Mouse (Mus musculus): ENCODE data around the gene Ptprm. TPM values are rescaled to one million over a fixed set of nuclear protein-coding genes. Genes with fewer than 3 reads are reported as not detected.

The Ptprm gene
- polyA plus RNA-seq, 1 experiment from 2014 or later = 5.4 TPM

DNA sequence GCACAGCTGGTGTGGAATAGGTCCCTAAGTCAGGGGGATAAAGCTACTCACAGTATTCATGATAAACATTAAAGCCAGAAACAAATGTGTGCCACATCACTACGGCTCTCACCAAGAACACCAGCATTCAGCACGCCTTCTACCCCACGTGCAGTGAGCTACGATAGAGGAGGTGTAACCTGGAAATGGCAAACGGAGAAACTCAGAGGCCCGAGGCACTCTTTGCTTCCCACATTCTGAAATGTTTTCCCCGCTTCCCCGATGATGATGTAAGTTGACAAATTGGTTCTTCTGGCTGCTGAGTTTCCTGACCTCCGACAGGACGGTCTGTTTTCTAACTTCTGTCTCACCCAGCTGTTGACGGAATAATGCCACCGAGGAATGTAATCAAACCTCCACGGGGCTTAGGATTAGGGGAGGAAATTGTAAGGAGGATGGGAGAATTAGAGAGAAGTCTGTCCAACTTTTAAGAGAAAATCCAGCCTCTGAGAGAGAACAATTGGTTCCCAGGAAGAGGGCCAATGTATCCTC is 72.6 kb downstream of the Ptprm start:
- no peak overlapping the region for H3K4me3 ChIP-seq (ENCODE audit: low read depth, low read length)
- no peak for TF ChIP-seq CTCF (IDR thresholded peaks at IDR 0.05; ENCODE audit: low read depth)
- no peaks in the 10 kb centered on the region for H3K27me3 ChIP-seq (replicated peaks; ENCODE audit: control insufficient read depth, insufficient read depth, low read length)
- no peak overlapping the region for H3K9ac ChIP-seq (ENCODE audit: low read depth, low read length)
- no peaks in the 10 kb centered on the region for H3K36me3 ChIP-seq (ENCODE audit: control insufficient read depth, insufficient read depth)
- no peak overlapping the region for H3K27ac ChIP-seq (ENCODE audit: low read depth, low read length)
- 43% methylated on average over 13 of the region's 13 CpGs for WGBS
- no peaks in the 10 kb centered on the region for H3K9me3 ChIP-seq (ENCODE audit: control insufficient read depth)
- no peak overlapping the region for H3K4me2 ChIP-seq (replicated peaks; ENCODE audit: low read depth)
- ATAC-seq = no peak
- no peaks in the 10 kb centered on the region for H3K4me1 ChIP-seq (replicated peaks; ENCODE audit: control insufficient read depth, insufficient read depth, low read length)

DNA sequence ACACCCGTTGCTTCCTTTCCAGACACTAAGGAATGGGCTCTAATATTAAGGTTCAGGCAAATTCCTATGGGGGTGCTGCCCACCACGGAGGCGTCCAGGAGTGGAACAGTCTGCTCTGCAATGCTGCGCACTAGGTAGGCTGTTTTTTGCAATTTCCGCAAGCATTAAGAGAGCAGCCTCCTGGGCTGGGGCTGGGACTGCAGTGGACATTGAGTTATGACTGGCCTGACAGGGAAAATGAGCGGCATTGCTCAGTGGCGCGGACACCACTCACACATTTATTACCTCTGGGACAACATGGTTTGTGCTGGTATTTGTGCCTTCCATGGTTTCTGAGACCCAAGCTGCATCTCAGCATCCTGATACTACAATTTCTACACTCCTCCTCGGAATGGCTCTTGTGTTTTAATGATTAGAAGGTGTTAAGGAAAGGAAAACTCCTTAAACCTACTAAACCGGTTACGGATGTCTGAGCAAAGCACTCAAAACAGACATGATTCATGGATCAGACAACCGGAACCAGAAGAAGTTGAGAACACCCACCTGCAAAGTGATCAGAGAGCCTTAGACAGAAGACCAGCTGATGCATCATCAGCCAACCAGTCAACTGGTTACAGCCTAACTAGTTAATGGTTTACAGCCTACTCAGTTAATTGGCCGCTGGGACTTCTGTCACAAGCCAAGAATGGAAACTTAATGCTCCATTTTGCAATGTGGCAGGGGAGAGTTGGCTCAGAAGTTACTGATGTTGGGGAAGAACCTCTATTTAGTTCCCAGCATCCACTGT is 76.9 kb downstream of the Ptprm start:
- Histone ChIP-seq H3K9ac (ENCODE audit: low read depth, low read length) (no peak overlapping the region), H3K27ac (ENCODE audit: low read depth, low read length) (no peak overlapping the region), H3K27me3 (replicated peaks; ENCODE audit: control insufficient read depth, insufficient read depth, low read length) (no peaks in the 10 kb centered on the region), H3K4me3 (ENCODE audit: low read depth, low read length) (no peak overlapping the region), H3K4me2 (replicated peaks; ENCODE audit: low read depth) (no peak overlapping the region), H3K36me3 (ENCODE audit: control insufficient read depth, insufficient read depth) (no peaks in the 10 kb centered on the region), H3K4me1 (replicated peaks; ENCODE audit: control insufficient read depth, insufficient read depth, low read length) (no peaks in the 10 kb centered on the region), H3K9me3 (ENCODE audit: control insufficient read depth) (no peaks in the 10 kb centered on the region)
- TF ChIP-seq CTCF (IDR thresholded peaks at IDR 0.05; ENCODE audit: low read depth) = no peak
- WGBS = 88% methylated on average over 13 of the region's 13 CpGs
- no peak for ATAC-seq

DNA sequence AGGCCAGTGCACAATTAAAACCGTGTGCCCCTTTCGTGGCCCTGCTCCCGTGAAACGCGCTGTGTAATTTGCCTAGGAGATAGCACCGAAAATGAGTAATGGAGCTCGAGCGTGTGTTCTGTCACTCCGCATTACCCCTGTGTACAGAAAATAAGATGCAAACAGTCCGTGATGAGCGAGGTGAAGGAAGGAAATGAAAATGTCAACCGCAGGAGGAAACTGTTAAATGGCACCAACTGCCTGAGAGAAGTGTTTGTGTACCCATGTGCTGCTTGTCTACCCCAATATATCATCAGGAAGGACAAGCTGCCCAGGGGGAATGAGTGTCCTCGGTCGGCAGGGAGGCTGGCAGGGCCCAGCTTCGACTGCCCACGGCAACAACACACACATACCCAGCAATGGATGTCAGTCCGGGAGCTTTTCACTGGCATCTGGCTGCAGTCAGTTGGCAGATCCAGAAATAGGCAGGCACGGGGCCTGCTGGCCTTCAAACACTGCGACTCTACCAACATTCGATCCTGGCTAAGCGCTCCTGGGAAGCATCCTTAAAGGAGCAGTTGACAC is 79.6 kb downstream of the Ptprm start:
- no peak overlapping the region for H3K4me3 ChIP-seq (ENCODE audit: low read depth, low read length)
- WGBS = 56% methylated on average over 21 of the region's 21 CpGs
- no peaks in the 10 kb centered on the region for H3K27me3 ChIP-seq (replicated peaks; ENCODE audit: control insufficient read depth, insufficient read depth, low read length)
- ATAC-seq = no peak
- no peak for TF ChIP-seq CTCF (IDR thresholded peaks at IDR 0.05; ENCODE audit: low read depth)
- H3K9ac ChIP-seq (ENCODE audit: low read depth, low read length) = no peak overlapping the region
- no peaks in the 10 kb centered on the region for H3K9me3 ChIP-seq (ENCODE audit: control insufficient read depth)
- no peak overlapping the region for H3K27ac ChIP-seq (ENCODE audit: low read depth, low read length)
- no peak overlapping the region for H3K4me2 ChIP-seq (replicated peaks; ENCODE audit: low read depth)
- H3K4me1 ChIP-seq (replicated peaks; ENCODE audit: control insufficient read depth, insufficient read depth, low read length) = no peaks in the 10 kb centered on the region
- no peaks in the 10 kb centered on the region for H3K36me3 ChIP-seq (ENCODE audit: control insufficient read depth, insufficient read depth)

DNA sequence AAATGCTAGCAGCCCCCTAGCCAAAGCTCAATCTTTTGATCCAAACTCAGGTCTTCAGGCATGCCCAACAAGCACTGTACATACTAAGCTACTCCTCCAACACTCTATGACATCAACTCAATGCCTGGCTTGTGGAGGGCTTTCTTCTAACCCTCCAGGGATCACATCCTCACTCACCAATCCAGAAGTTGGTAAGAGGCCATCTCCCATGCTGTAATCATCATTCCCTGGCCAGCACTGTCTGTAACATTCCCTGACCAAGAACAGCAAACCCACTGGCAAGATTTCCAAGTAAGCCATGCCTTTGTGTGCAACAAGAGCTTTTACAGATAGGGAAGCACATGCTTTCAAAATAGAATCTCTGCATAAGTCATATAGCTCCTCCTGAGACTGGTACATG is 81.3 kb downstream of the Ptprm start:
- H3K36me3 ChIP-seq (ENCODE audit: control insufficient read depth, insufficient read depth) = no peaks in the 10 kb centered on the region
- TF ChIP-seq CTCF (IDR thresholded peaks at IDR 0.05; ENCODE audit: low read depth) = no peak
- no peak overlapping the region for H3K4me3 ChIP-seq (ENCODE audit: low read depth, low read length)
- no peak overlapping the region for H3K27ac ChIP-seq (ENCODE audit: low read depth, low read length)
- no peak overlapping the region for H3K9ac ChIP-seq (ENCODE audit: low read depth, low read length)
- no peak overlapping the region for H3K4me2 ChIP-seq (replicated peaks; ENCODE audit: low read depth)
- no peaks in the 10 kb centered on the region for H3K27me3 ChIP-seq (replicated peaks; ENCODE audit: control insufficient read depth, insufficient read depth, low read length)
- H3K9me3 ChIP-seq (ENCODE audit: control insufficient read depth) = no peaks in the 10 kb centered on the region
- H3K4me1 ChIP-seq (replicated peaks; ENCODE audit: control insufficient read depth, insufficient read depth, low read length) = no peaks in the 10 kb centered on the region
- ATAC-seq = no peak

DNA sequence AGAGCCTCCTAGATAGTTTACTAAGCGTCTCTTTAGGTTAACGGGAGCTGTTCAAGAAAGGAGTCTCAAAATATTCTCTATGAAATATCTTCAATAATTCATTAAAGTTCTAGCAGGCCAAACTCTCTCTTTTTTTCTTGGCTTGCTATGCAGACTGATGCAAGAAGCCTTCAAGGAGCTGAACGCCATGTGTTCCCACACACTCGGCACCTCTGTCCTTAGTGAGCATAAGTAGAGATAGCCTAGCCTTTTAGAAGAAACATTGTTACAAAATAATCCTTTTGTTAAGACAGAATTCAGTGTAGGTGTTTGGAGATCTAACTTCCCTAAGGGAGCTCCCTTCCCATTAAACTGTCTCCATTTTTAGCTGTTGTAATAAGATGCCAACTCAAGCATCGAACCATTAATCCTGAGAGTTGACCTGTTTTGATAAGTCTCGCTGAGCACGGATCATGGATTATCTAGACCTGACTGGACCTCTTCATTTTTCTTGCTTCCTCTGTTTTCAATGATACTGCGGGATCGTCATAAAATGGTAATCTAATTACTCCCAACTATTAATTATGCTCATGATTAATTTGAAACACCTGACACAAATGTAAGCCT is 85.7 kb downstream of the Ptprm start:
- no peak overlapping the region for H3K4me2 ChIP-seq (replicated peaks; ENCODE audit: low read depth)
- no peak for TF ChIP-seq CTCF (IDR thresholded peaks at IDR 0.05; ENCODE audit: low read depth)
- H3K4me1 ChIP-seq (replicated peaks; ENCODE audit: control insufficient read depth, insufficient read depth, low read length) = no peaks in the 10 kb centered on the region
- no peak for ATAC-seq
- H3K4me3 ChIP-seq (ENCODE audit: low read depth, low read length) = no peak overlapping the region
- H3K27me3 ChIP-seq (replicated peaks; ENCODE audit: control insufficient read depth, insufficient read depth, low read length) = no peaks in the 10 kb centered on the region
- H3K9ac ChIP-seq (ENCODE audit: low read depth, low read length) = no peak overlapping the region
- H3K36me3 ChIP-seq (ENCODE audit: control insufficient read depth, insufficient read depth) = no peaks in the 10 kb centered on the region
- 86% methylated on average over 9 of the region's 9 CpGs for WGBS
- H3K27ac ChIP-seq (ENCODE audit: low read depth, low read length) = no peak overlapping the region
- H3K9me3 ChIP-seq (ENCODE audit: control insufficient read depth) = no peaks in the 10 kb centered on the region

DNA sequence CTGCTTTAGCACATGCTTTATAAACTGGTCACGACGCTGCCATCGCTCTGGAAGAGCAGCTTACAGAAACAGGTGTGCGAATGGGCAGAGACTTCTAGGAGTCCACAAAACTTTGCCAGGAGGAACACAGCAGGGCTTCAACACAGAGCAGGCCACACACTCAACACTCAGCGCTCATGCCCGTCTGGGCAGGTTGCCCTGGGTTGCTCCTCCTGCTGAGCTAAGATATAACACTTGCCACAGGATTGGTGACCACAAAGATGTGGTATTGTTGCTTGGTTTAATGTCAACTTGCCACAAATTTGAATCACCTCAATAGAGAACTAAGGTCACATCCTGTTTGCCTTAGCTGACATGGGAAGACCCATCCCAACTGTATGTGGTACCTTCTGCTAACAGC is 88.0 kb downstream of the Ptprm start:
- H3K9ac ChIP-seq (ENCODE audit: low read depth, low read length) = no peak overlapping the region
- H3K4me2 ChIP-seq (replicated peaks; ENCODE audit: low read depth) = no peak overlapping the region
- no peaks in the 10 kb centered on the region for H3K9me3 ChIP-seq (ENCODE audit: control insufficient read depth)
- H3K27me3 ChIP-seq (replicated peaks; ENCODE audit: control insufficient read depth, insufficient read depth, low read length) = no peaks in the 10 kb centered on the region
- no peak overlapping the region for H3K27ac ChIP-seq (ENCODE audit: low read depth, low read length)
- H3K36me3 ChIP-seq (ENCODE audit: control insufficient read depth, insufficient read depth) = no peaks in the 10 kb centered on the region
- H3K4me1 ChIP-seq (replicated peaks; ENCODE audit: control insufficient read depth, insufficient read depth, low read length) = no peaks in the 10 kb centered on the region
- no peak for TF ChIP-seq CTCF (IDR thresholded peaks at IDR 0.05; ENCODE audit: low read depth)
- H3K4me3 ChIP-seq (ENCODE audit: low read depth, low read length) = no peak overlapping the region
- ATAC-seq = no peak
- WGBS = 95% methylated on average over 6 of the region's 6 CpGs
